Mouse (Mus musculus) liver, embryonic 14 days (tissue): ENCODE data around the gene Ftcd. TPM values are rescaled to one million over a fixed set of nuclear protein-coding genes. Genes with fewer than 3 reads are reported as not detected.

Experiments
- polyA plus RNA-seq: library from polyadenylated mRNA; depleted of rRNA; stranded (reverse); fragments of >200 nt; gene quantifications from 2 replicates; pipeline ENCODE4 v1.2.3, GENCODE M21; 2012; rRNA removed

The Ftcd gene
- 22.2 and 30.1 TPM in 2 replicates for polyA plus RNA-seq

DNA sequence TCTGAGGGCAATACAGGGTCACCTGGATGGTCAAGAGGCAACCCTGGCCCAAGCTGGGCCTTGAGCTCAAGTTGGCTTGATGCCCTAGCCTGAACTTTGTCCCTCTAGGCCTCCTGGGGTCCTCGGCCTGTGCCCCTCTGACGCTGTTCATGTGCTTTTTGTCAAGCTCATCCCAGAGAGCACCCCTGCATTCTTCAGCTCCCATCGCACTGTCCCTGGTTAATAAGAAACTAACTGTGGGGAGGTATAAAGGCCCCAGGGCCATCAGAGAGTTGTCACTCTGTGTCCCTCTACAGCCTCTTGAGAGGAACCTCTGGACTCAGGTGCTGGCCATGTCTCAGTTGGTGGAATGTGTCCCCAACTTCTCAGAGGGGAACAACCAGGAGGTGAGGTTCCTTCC is at the start of gene Ftcd:
Gene Ftcd (plus strand): TSS at position 275 of the 400 bp plus-strand sequence.

GRCm38 (mm10) chr10:76531375-76531774 is 44.1 kb upstream of the Ftcd start, which contains the start of gene Lss:
Gene Lss (plus strand): TSS chr10:76531588.

GRCm38 (mm10) chr10:76561972-76562371 is 13.5 kb upstream of the Ftcd start, which contains the start of gene Spatc1l:
Gene Spatc1l (plus strand): TSS chr10:76562272.

GRCm38 (mm10) chr10:76622928-76623680 is 47.7 kb downstream of the Ftcd start, which contains the start of gene Col6a2:
Gene Col6a2 (minus strand): TSS chr10:76623630.

Other genes with a start within 250 kb of the Ftcd start
- gene Dip2a, start 230.4 kb upstream of the Ftcd start, polyA plus RNA-seq, result 1.8 TPM in 2 replicates
- not detected in 2 replicates for gene AC141477.1, start 135.2 kb upstream of the Ftcd start, polyA plus RNA-seq
- gene Pcnt, start 132.9 kb upstream of the Ftcd start, polyA plus RNA-seq, result 18.5 and 20.9 TPM in 2 replicates
- gene 2610028H24Rik, start 126.6 kb upstream of the Ftcd start, polyA plus RNA-seq, result not detected in 2 replicates
- gene Mcm3ap, start 106.7 kb upstream of the Ftcd start, polyA plus RNA-seq, result 11.1 and 12.2 TPM in 2 replicates
- gene Ybey, start 106.5 kb upstream of the Ftcd start, polyA plus RNA-seq, result 1.4 and 1.5 TPM in 2 replicates
- 28.7 and 31.6 TPM in 2 replicates for gene Lss, start 44.1 kb upstream of the Ftcd start, polyA plus RNA-seq
- 0.05 and 0.08 TPM in 2 replicates for gene Spatc1l, start 13.4 kb upstream of the Ftcd start, polyA plus RNA-seq
- gene Col6a2, start 48.0 kb downstream of the Ftcd start, polyA plus RNA-seq, result 4.3 and 8.4 TPM in 2 replicates
- gene Col6a1, start 150.5 kb downstream of the Ftcd start, polyA plus RNA-seq, result 4.5 and 8.8 TPM in 2 replicates